Mouse (Mus musculus): ENCODE data around the gene Taok3.

Taok3 gene

DNA sequence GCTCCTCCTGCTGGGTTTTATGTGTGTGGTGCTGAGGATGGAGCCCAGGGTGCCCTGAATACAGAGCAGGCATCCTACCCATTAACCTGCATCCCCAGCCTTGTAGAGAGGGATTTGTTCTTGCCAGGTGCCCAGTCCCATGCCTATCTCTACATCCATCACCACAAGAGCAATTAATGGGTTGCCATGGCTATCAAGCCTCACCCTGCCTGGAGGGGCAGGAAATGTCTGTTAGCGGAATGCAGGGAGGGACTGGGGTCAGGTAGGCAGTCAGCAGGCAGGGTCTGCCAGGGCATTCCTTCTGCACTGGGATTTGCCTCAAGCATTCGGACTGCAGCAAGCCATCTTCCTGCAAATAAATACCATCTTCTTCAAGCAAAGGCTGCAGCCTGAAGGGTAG lies 46.0 kb downstream of the Taok3 start:
- in situ Hi-C loops (cut with MboI; ENCODE audit: unreplicated experiment in 2 of 2) = no loop called here

GRCm38 (mm10) chr5:117166811-117167365 lies 47.0 kb downstream of the Taok3 start:
- in situ Hi-C loops (cut with MboI; ENCODE audit: unreplicated experiment in 2 of 2) = no loop called here

DNA sequence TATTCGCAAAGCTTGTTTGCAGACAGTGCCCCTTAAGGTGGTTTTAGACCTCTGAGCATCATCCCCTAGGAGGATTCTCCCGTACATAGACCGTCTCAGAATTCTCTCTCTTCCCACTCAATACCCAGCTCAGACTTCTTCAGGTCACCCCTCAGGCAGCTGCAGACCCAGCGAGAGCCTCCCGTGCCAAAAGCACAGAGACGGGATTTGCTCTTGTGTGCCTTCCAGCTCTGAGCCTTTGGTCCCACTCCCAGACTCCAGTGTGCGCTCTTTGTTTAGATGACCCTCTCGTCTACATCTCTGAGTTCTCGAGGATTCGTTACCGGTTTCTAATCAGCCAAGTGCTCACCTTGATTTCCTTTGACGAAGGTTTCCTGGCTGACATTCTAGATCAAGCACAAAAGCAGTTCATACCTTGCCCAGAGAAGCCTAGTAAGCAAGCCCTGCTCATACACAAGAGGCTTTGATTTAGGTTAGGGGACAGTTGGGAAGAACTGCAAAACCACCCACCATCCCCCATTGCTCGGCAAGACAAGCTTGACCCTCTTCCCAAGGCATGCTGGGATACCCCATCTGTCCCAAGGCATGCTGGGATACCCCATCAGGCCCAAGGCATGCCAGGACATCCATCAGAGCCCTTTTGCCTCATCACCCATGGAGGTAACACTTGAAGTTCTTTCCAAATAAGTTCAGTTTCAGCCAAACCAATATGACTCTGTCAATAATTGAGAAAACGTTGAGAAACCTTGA lies 48.6 kb downstream of the Taok3 start:
- in situ Hi-C loops (cut with MboI; ENCODE audit: unreplicated experiment in 2 of 2) = no loop called here

DNA sequence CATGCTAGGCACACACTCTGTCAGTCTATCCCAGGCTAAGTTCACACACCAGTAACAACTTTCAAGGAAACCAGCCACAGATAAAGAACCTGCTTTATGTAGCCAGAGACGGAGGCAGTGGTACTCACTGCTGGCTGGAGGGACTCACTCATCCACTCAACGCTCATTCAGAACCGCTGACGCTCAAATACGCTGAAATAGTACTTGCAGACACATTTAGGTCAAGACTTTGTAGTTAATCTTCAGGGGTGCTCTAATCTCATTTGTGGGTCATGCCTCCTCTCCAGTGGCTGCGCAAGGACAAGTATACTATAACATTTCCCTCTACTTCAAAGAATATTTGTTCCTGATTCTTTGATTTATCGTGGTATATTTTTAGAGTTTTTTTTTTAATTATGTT lies 54.1 kb downstream of the Taok3 start:
- in situ Hi-C loops (cut with MboI; ENCODE audit: unreplicated experiment in 2 of 2) = no loop called here

GRCm38 (mm10) chr5:117175896-117176295 lies 56.0 kb downstream of the Taok3 start:
- in situ Hi-C loops (cut with MboI; ENCODE audit: unreplicated experiment in 2 of 2) = no loop called here

GRCm38 (mm10) chr5:117178079-117178478 lies 58.1 kb downstream of the Taok3 start:
- in situ Hi-C loops (cut with MboI; ENCODE audit: unreplicated experiment in 2 of 2) = no loop called here

DNA sequence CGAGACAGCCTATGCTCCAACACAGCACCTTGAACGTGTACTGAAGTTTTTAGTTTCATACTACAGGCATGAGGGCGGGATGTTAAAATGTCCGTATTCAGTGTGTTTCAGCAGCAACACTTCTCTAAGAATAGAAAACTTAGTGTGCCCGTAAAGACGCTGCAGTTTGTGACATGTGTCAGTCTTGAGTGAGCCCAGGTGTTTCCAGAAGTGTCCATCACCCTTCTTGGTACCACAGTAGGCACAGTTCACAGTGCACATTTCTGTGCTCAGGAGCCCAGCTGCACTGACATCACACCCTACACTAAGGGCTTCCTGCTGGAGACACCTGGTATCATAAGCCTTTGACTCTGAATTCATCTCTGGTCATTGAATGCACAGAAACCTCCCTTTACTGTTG lies 58.6 kb downstream of the Taok3 start:
- in situ Hi-C loops (cut with MboI; ENCODE audit: unreplicated experiment in 2 of 2) = no loop called here

GRCm38 (mm10) chr5:117181921-117182320 lies 62.0 kb downstream of the Taok3 start:
- in situ Hi-C loops (cut with MboI; ENCODE audit: unreplicated experiment in 2 of 2) = loop anchor here in 1 of 2 experiments (10.0 kb wide), 1 partner anchor 67 kb away; the partner anchor contains the start of gene Suds3

GRCm38 (mm10) chr5:117182411-117182810 lies 62.5 kb downstream of the Taok3 start:
- in situ Hi-C loops (cut with MboI; ENCODE audit: unreplicated experiment in 2 of 2) = loop anchor here in 1 of 2 experiments (10.0 kb wide), 1 partner anchor 68 kb away; the partner anchor contains the start of gene Suds3

DNA sequence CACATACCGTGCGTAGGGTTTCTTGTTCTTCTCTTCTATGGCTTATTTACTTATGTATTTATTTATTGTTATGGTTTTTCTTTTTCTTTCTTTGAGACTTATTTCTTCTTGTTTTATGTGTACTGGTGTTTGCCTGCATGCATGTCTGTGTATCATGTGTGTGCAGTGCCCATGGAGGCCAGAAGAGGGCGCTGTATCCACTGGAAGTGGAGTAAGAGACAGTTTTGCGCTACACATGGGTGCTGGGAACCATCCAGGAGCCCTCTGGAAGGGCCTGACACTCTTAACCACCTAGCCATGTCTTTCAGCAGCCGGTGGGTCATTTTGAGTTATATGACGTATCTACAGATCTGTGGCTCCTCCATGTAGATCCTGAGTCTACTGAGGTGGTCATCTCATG lies 64.9 kb downstream of the Taok3 start:
- in situ Hi-C loops (cut with MboI; ENCODE audit: unreplicated experiment in 2 of 2) = loop anchor here in 1 of 2 experiments (10.0 kb wide), 1 partner anchor 70 kb away; the partner anchor contains the start of gene Suds3

- in situ Hi-C loops (cut with MboI; ENCODE audit: unreplicated experiment in 2 of 2) = loop anchor here in 1 of 2 experiments (10.0 kb wide), 1 partner anchor 71 kb away; the partner anchor contains the start of gene Suds3
These were observed 65.7 kb downstream of the Taok3 start for GRCm38 (mm10) chr5:117185673-117186072.

DNA sequence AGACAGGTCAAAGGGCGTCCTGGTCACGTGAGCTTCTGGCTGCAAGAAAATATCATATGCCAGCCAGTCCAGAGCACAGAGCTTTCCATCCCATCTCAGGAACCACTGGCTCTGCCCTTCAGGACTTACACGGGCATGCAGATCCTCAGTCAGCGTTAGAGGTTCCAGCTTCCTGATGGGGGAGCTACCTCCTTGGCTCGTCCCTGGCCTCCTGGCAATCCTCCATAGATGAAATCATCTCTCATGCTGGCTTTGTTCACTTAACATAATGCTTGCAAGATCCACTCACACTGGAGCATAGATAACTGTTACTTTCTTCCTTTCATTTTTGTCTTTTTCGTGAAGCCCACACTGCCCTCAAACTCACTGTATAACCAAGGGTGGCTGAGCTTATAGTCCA lies 72.1 kb downstream of the Taok3 start:
- in situ Hi-C loops (cut with MboI; ENCODE audit: unreplicated experiment in 2 of 2) = no loop called here

DNA sequence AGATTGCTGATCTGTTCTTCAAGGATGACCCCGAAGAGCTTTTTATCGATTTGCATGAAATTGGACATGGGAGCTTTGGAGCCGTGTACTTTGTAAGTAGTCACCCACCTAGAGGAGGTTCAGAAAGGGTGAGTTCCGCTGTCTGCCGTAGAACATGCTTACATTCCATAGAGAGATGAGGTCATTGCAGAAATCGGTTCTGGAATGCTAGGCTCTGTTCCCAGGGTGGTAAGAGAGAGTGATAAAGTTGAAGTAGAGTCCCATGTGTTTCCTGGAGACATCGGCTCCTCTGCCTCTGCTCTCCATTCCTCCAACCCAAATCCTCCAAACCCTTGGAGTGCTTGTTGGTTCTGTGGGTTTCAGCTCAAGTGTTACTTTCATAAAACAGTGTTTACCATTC lies 73.8 kb downstream of the Taok3 start:
- in situ Hi-C loops (cut with MboI; ENCODE audit: unreplicated experiment in 2 of 2) = no loop called here

- in situ Hi-C loops (cut with MboI; ENCODE audit: unreplicated experiment in 2 of 2) = no loop called here
These were observed 74.7 kb downstream of the Taok3 start for GRCm38 (mm10) chr5:117194672-117195071.

- in situ Hi-C loops (cut with MboI; ENCODE audit: unreplicated experiment in 2 of 2) = no loop called here
These were observed 76.6 kb downstream of the Taok3 start for GRCm38 (mm10) chr5:117196551-117196950.

- in situ Hi-C loops (cut with MboI; ENCODE audit: unreplicated experiment in 2 of 2) = no loop called here
These were observed 78.5 kb downstream of the Taok3 start for GRCm38 (mm10) chr5:117198390-117198789.

GRCm38 (mm10) chr5:117207286-117207685 lies 87.4 kb downstream of the Taok3 start:
- in situ Hi-C loops (cut with MboI; ENCODE audit: unreplicated experiment in 2 of 2) = no loop called here

- in situ Hi-C loops (cut with MboI; ENCODE audit: unreplicated experiment in 2 of 2) = no loop called here
These were observed 94.1 kb downstream of the Taok3 start for GRCm38 (mm10) chr5:117214016-117214415.

DNA sequence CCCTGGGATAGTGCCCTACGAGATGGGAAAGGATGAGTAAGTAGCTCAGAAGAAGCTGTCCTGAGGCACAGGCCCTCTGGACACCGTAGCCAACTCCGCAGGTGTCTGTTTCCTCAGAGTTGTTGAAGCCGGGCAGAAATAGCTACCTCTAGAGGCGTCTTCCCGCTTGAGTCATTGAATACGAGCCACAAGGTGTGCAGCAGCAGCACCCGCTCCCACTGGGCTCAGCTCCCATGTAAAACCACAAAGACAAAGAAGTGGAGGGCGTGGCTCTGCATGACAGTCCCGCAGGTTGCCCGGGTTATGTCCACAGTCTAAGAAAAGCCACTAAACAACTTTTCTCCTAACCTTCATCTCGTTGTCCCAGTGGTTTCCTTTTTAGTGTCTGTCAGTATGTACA lies 111.1 kb downstream of the Taok3 start:
- in situ Hi-C loops (cut with MboI; ENCODE audit: unreplicated experiment in 2 of 2) = no loop called here

DNA sequence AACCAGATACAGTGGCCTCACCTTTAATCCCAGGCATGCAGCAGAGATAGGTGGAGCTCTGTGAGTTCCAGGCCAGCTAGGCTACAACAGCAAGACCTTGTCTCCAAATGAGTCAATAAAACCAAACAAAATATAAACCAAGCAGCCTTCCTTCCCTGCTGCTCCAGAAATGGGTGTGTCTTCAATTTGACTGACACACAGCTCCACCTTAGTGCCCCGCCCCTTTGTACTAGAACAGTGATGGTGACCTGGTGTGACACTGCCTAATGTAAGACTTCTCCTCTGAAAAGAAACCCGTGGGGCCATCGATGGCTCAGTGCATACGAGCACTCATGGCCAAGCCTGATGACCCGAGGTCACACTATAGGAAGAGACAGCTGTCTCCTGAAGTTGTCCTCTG lies 116.6 kb downstream of the Taok3 start:
- in situ Hi-C loops (cut with MboI; ENCODE audit: unreplicated experiment in 2 of 2) = no loop called here

GRCm38 (mm10) chr5:117239106-117239505 lies 119.2 kb downstream of the Taok3 start:
- in situ Hi-C loops (cut with MboI; ENCODE audit: unreplicated experiment in 2 of 2) = no loop called here

DNA sequence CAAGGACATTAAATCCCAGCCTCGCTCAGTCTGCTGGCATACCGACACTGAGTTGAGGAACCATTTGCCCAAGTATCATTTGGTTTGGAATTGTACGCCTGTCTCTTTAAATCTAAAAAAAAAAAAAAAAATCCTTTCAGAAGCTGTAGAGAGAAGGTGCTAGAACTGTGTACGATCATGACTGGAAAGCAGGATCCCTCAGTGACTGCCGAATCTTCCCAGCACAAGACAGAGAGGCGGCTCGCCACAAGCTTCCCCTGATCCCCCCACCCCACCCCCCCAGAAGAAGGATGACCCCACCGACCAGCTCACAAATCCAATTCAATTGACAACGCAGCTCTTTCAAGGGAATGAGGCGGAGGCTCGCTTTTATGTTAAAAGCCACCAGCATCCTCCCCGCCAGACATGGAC lies 120.4 kb downstream of the Taok3 start:
- in situ Hi-C loops (cut with MboI; ENCODE audit: unreplicated experiment in 2 of 2) = no loop called here

Measured in v-Abl transformed pro-B cells (cell line).